Mouse (Mus musculus): ENCODE data around the gene Sowahb.

Sowahb gene

DNA sequence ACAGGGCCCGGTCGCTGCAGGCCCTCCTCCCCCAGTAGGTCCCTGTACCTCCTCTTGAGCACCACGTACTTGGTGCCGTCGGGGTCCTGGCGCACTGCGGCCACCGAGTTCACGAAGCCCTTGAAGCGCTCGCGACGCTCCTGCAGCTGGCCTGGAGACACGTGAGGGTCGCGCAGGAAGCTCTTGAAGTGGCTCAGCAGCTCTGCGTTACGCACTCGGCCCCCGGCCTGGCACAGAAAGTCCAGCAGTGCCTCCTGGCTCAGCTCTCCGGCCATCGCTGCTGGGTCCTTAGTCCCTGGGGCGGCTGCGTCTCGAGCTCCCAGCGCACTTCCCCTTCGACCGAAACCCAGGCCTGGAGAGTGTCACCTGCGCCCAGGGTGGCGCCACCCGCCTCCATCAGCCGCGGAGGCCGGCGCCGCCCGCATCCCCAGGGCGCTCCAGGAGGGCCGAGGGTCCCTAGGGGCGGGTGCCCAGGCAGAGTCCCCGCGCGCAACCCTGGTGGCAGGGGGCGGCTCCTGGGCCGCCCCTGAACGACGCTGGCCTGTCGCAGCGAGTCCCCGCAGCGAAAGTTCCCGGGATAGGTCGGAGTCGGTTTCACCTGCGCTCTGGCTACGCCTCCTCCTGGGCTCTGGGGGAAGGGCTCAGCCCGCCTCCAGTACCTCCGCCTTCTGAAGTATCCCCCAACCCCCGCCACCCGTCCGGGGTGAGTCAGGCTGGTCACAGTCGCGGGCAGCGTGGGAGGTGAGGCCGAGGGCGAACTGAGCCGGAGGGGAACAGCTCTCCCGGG is at the start of gene Sowahb:
Sowahb (minus strand) TSS at position 439 of the 787 bp plus-strand sequence.
- DNase-seq (ENCODE audit: low spot score) = peak; percentile 60

DNA sequence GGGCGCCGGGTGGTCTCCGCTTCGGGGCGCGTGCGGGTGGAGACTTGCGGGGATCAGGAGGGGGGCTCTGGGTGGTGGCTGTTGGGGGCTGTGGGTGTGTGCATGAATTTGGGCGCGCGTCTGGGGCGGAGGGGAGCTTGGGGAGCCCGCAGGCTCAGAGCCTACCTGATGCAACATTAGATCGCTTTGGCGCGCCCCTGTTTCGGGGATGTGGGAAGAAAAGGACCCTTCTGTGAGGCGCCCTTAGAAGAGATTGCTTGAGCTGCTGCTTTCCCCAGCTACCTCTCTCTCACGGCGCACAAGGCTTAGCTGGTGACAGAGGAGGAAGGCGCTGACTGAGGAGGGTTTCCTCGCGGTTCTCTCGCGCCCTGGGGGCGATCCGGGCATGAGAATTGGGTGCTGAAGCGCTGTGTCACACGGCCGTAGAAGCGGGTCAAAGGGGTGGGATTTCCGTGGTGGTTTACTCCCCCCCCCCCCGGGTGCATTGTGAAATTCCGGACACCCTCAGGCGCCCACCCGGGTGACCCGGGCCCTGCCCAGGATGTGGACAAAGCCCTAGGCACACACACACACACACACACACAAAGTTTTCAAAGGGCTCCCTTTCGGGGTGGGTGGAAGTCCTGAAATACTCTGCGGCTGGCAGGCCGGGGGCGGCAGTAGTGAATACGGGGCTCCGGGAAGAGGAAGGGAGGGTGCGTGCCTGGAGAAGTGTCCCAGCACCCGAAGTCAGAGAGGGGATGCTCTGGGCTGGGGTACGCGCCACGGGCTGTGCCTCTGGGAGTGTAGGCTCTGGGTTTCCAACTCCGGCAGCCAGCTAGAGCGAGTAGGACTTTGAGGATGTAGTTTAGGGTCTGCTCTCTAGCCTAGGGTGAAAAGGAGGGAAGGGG is 49.1 kb upstream of the Sowahb start:
- peak; percentile 70 for DNase-seq (ENCODE audit: low spot score)

DNA sequence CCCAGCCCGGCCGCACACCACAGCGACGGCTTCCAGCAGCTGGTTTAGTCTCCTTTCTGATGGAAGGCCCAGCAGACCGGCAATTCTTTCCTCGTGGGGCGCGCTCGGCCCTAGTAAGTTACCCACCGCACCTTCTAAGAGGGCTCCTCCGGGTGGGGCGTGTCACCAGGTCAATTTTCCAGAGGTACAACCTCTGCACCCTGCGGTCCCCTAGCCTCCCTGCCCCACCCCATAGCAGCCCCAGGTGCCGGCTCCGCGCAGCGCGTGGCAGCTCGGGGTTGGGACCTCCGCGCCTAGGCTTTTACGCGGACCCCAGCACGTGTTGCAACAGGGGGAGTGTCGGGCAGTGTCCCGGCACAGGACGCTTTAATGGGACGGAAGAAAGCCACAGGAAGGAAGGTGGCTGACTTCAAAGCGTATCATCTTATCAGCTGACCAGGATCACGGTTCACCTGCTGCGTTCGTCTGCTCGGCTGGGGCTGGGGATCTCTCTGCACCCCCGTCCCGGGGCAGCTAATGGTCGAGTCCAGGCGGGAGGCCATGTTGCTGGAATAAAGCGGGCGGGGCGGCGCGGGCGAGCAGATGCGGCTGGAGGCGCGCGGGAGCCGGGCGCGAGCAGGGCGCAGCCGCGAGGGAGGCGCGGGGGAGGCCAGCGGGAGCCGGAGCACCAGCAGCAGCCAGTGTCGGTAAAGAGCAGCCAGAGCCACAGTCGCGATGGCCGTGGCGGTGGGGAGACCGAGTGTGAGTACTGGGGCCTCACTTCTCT is 48.2 kb upstream of the Sowahb start, which contains the start of gene Sept11:
Sept11 (plus strand) TSS at position 581 of the 766 bp plus-strand sequence.
- peak; percentile 92 for DNase-seq (ENCODE audit: low spot score)

DNA sequence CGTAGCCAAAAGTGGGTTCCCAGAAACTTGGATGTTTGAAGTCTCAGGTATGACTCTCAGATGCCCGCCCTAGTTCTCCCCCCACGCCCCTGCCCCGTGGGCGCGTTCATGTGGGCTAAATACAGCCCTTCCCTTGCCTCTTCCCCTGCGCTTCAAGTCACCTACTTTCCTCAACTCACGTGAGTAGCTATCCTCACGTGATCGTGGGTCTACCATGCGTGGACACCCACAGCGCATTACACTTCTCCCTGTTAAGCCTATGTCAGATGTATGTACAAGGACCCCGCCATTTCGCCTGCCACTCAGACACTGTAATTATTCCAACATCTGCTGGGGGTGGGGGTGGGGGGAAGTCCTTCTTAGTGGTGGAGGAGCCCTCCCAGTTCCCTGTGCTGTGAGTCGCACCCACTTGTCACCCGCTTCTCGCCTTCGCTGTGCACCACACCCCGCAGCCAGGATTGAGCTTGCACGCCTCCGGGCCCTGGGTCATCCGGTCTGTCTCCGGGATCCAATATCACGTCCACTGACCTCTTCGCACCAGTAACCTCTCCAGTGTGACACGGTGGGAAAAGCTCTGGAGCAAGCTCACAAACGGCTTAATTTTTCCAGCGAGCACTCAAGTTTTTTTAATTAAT is 47.4 kb upstream of the Sowahb start:
- peak; percentile 46 for DNase-seq (ENCODE audit: low spot score)

DNA sequence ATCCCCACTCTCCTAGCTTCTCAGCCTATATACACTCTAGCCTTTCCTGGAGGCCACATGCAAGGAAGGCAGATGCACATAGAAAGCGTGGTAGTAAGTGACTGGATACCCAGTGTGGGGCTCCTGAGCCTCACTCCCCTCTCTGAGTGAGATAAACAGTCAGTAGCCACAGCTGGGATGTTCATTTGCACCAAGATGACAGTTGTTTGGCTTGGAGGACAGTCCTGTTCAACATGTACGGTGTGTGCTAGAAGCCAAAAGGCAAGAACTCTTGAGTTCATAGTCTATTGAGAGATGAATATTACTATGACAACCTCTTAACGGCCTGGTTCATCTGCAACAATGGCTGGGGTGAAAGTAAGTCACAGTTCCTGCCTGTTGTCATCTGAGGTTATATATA is 46.4 kb upstream of the Sowahb start:
- DNase-seq (ENCODE audit: low spot score) = no peak

DNA sequence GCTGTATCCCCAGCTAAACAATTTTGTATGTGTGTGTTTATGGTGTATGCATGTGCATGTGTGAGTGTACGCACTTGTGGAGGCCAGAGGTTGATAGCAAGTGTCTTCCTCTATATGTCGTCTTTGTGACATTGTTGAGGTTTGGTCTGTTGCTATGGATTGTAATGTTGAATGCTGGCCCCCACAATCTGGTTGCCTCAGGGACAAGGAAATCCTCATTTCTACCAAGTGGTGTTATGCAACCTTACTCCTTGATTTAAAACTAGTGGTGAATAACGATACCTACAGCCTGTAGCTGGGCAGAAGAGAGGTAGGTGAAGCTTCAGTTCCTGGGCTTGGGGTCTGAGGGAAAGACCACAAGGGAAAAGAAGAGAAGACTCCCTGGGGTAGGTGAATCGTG is 41.1 kb upstream of the Sowahb start:
- no peak for DNase-seq (ENCODE audit: low spot score)

DNA sequence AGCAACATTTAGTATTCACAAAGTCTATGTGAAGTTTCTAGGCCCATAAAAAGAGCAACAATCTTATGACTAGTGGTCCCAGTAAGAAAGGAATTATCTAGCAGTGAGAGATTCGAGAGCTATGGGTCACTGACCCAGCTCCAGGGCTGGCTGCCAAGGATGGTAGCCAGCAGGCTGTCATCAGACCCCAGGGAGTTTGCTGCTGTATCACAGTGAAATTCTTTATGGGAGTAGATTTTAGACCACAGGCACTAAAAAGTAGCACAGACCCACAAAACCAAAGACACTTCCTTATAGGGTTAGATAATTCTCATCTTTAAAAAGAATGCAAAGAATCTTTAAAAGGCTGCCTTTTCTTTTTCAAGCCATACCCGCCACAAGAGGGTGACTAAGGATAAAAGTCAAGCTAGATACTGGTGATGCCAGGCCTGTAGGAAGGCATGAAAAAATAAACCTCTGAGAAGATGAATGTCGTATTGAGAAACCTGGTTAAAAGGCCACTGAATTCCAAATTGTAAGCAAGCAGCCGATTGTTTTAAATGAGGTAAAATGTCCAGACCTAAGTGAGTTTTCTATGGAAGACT is 40.3 kb upstream of the Sowahb start:
- no peak for DNase-seq (ENCODE audit: low spot score)

DNA sequence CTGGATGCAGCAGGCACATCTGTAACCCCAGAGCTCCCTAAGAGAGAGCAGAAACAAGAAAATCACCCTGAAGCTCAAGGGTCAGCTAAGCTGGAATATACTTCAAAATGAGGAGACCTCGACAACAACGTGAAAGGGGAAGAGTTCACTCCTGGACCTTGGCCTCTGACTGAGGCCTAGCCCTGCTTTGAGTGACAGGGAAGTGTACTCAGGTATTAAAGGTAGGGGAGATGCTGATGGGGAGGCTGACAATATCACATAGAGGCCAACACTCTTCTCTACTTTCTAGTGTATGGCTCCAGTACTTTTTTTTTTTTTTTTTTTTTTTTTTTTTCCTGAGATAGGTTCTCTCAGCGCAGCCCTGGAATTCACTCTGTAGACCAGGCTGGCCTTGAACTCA is 34.8 kb upstream of the Sowahb start:
- DNase-seq (ENCODE audit: low spot score) = no peak

DNA sequence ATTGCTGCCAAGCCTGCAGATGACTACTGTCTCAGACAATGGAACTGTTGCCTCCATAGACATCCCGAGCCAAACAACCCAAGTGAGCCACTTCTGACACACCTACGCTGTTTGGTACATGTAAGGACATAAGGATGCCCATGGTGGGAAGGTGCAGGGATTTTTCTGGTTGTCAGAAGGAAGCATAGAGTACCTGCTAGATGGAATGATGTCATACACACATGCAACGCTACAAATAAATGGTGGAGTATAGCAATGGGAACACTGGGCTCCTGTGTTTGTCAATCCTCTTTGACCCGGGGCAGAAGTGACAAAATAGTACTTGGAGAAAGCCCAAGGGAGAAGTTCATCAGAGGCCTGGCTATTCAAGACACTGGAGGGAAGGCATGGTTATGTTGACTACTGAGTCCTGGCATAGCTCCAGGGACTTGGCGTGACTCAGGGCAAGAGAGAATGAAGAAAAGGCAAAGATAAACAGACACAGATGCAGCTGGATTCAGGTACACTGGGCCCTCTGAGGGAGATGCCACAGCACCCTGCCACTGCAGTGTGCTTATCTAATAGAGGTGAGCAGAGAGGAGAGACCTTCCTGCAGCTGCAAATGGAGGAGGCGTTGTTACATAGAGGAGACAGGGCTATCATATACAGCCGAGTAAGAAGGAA is 33.0 kb upstream of the Sowahb start:
- DNase-seq (ENCODE audit: low spot score) = no peak

DNA sequence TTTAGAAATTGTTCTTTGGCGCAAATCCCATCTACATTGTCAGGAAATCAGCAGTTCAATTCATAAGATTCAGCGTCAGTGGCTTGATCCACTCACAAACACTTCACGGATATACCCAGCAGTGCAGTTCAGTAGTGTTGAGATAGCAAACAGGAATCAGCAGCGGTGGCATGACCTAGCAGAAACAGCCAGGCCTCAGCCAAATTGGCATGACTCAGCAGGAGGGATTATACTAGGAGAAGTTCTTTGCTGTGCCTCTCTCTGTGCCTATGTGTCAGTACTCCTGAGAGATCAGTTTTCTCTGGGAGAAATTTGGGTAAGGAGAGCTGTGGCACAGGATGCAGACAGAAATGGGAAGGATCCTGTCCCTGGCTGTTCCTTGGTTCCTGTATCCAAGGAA is 16.0 kb upstream of the Sowahb start:
- DNase-seq (ENCODE audit: low spot score) = no peak

DNA sequence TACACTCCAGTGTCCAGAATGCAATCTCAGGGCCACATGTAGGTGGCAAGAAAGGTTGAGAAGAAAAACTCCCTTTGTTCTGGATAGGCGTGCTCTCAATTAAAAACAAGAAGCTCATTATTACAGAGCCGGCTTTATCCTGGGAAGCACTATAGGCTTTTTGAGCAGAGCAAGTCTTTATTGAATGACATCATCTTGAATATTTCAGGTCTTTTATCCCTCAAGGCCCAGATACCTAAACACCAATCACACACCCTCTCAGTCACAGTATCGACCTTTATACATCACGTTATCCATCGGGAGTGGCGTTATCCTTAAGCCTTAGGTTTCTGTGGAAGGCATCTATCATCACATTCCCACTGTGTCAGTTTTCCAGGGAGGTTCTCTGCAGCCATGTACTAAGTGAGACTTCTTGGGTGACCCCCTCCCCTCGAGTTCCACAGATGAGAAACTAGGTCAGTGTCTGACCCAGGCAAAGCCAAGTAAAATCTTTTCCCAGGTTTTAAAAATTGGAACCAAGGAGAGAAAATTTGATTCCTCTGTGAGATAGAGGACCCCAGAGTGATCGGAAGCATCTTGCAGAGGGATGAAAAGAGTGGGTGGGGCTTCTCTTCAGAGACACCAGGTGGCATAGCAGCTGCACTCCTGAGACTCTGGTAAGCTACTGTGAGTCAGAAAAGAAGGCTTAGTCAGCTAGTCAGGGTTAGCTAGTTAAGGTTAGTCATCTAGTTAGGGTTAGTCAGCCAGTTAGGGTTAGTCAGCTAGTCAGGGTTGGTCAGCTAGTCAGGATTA is 9.0 kb upstream of the Sowahb start:
- DNase-seq (ENCODE audit: low spot score) = no peak

DNA sequence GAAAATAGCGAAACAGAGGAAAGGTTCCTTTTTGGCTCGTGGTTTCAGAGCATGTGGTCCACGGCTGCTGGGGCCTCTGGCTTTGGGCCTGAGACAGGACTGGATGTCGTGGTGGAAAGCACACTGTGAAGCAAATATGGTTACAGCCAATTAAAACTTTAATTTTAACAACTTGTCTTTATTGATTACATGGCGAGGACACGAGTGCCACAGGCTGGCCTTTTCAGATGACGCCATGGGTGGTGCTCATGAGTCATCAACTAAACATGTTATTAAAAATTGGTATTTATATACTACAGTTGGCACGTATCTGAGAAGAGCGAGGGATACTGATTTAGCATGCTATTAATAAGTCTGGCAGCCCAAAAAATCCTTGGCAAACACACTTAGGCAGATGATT is 7.1 kb upstream of the Sowahb start:
- no peak for DNase-seq (ENCODE audit: low spot score)

DNA sequence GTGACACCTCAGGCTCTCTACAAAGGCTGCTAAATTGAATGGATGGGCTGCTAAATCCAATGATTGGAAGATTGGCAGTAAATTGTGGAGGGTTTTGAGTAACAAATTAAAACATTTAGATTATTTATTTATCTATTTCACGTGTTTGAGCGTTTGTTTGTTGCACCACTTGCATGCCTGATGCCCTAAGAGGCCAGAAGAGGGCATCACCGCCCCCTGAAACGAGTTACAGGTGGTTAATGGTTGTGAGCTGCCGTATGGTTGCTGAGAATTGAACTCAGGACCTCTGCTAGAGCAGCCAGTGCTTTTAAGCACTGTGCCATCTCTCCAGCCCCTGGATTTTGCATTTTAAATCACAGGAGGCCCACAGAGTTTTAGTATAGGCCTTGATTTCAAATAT is 6.2 kb upstream of the Sowahb start:
- no peak for DNase-seq (ENCODE audit: low spot score)

DNA sequence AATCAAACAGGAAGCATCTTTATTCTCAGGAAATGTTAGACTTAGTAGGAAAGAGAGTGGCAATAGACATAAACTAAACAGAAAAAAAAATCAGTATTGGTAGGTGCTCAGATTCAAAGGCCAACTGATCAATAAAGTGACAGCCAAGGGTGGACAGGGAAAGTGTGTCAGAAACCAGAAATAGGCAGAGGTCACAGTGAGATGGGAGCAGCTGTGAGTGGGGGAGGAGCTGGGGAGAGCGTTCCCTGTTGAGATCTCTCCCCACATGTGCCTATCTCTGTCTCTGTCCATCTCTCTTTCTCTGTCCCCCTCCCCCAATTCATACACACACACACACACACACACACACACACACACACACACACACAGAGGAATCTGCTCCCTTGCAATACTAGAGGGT is 5.1 kb upstream of the Sowahb start:
- no peak for DNase-seq (ENCODE audit: low spot score)

DNA sequence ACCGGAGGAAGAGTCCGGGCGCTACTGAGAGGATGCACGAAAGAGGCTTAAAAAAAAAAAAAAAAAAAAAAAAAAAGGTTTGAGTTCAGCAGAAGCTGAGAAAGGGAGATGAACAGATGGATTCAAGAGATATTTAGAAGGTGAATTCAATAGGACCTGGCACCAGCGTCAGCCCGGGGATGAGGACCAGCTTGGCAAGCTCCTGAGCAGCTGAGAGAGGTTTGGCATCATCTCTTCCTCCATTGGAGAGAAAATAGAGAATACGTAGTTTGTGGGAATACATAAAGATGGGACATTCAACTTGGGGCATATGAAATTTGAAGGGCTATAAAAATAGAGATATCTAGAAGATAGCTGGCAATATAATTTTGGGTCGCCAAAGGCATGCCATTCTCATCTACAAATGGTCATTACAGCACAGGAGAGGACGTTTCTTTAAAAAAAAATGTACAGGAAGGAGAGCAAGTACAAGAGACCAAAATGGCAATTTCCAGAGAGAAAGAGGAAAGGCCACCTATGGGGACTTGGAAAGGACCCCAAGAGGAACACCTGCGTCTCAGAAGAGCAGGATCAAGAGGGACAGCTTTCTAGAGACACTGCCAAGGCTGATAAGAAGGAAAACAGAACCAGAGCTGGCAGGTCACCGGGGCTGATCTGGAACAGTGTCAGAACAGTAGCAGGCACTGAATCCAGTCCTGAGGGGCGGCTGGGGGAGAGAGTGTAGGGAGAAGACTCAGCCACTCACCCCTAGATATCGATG is 3.8 kb upstream of the Sowahb start:
- no peak for DNase-seq (ENCODE audit: low spot score)

DNA sequence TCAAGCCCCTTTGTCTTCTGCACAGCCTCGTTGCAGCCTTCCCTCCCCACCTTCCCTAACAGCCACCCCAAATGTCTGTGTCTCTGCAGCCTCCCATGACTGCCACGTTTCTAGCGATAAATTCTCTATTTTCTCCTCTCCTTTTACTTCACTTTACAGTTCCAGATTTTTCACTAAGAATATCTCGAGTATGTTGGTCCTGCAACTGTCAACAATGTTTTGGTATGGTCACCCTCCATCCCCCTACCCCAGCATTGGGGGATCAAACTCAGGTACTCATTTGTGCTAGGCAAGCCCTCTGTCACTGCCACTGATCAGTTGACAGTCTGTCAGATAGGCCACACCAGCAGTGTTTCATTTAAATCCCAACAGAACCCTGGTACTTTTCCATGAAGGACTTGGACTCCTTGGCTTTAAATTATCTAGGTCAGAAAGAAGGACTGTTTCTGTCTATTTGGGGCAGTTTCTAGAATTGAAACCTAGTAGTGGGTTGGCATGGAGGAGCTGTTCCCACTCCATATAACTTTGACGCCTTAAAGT is 1.6 kb upstream of the Sowahb start:
- no peak for DNase-seq (ENCODE audit: low spot score)

DNA sequence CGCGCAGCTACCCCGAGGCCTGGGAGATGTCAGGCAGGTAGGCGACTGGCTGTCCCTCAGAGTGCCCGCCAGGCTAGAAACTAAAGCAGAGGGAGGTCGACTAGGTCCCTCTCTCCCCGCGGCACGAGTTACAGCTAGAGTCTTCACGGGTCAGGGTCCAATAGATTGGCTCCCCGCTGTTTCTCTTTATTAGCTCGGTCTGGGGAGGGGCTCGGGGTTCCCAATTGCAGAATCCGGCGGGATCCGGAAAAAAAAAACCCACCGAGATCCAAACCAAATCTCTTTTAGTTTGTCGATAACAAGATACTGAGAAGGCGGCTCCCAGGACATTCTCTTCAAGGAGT is 521 bp upstream of the Sowahb start:
- no peak for DNase-seq (ENCODE audit: low spot score)

DNA sequence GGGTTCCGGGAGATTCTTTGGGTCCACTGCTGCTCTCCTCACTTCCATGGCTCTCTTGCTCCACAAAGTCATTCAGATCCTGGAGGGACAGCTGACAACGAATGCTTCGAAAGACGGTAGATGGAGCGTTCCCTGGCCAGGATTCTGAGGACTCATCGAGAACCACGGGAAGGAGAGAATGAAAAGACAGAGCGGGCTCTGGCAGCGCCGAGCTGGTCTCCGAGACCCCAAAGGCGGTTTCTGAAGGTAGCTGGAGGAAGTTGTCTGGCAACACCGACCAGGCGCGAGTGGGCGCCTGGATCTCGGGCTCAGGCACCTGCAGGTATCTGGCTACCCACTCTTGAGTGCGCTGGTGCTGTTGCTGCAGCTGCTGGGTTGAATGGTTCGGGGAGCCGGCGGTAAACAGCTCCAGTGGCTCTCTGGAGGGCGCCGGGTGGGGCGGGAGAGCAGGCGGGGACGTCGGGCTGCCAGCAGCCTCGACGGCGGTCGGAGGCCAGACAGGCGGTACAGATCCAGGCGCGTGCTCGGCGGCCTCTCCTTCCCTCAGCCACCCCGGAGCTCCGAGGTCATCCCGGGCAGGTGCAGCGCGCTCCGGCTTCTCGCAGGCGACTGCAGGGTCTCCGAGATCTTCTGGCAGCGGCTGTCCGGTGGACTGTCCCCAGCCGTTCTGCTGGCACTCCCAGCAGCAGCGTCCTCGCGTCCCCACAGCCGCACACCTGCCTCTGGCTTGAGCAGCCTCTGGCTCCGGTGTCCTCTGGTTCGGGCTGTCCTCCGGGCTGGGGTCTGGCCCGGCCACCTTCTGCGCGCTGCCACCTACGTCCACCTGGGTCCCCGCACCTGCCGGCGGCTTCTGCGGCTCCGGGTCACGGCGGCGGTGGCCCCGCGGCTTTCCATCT is 886 bp downstream of the Sowahb start:
- DNase-seq (ENCODE audit: low spot score) = no peak
